Mouse (Mus musculus) midbrain, postnatal 0 days (tissue): Measurements from ENCODE around the gene Tlcd1. TPM values are rescaled to one million over a fixed set of nuclear protein-coding genes. Genes with fewer than 3 reads are reported as not detected.
A peak's percentile ranks its signal among the peaks of the same experiment; 100 is the strongest.

Source experiments
- ATAC-seq: fragments of 200-750 bp; cut with Nextera tagmentation; 2 replicates; pipeline ENCODE4 v1.8.0; 2017; ENCODE audit warnings: moderate number of reproducible peaks, mild to moderate bottlenecking, moderate TSS enrichment, moderate library complexity; ENCODE audit not compliant: low FRiP score
- DNase-seq: peaks from one replicate; pipeline ENCODE4 v3.0.0-alpha.2; 2015; ENCODE audit warnings: low spot score
- H3K27ac ChIP-seq: fragments of 300-500 bp; sonication (generic); 2 replicates; pipeline ENCODE4 v1.5.1; 2014; ENCODE audit warnings: low read depth, mild to moderate bottlenecking, low read length, mixed read lengths
- H3K27me3 ChIP-seq: fragments of 300-500 bp; sonication (generic); 2 replicates; pipeline ENCODE4 v1.6.1; 2014; ENCODE audit warnings: low read length, control low read depth, mixed read lengths; ENCODE audit not compliant: insufficient read depth
- H3K36me3 ChIP-seq: fragments of 300-500 bp; sonication (generic); 2 replicates; pipeline ENCODE4 v1.6.1; 2014; ENCODE audit warnings: low read length, control low read depth, mixed read lengths; ENCODE audit not compliant: insufficient read depth
- H3K4me1 ChIP-seq: fragments of 300-500 bp; sonication (generic); 2 replicates; pipeline ENCODE4 v1.6.1; 2014; ENCODE audit warnings: mild to moderate bottlenecking, control low read depth, antibody characterized with exemption, low read length, mixed read lengths; ENCODE audit not compliant: insufficient read depth
- H3K4me2 ChIP-seq: fragments of 300-500 bp; sonication (generic); 2 replicates; pipeline ENCODE4 v1.6.1; 2014; ENCODE audit warnings: low read depth, mild to moderate bottlenecking, low read length, mixed read lengths; ENCODE audit not compliant: poor library complexity, severe bottlenecking
- H3K4me3 ChIP-seq: fragments of 300-500 bp; sonication (generic); 2 replicates; pipeline ENCODE4 v1.5.1; 2014; ENCODE audit warnings: low read depth, mild to moderate bottlenecking, low read length, moderate library complexity
- H3K9ac ChIP-seq: fragments of 300-500 bp; sonication (generic); replicated peaks from 2 replicates; pipeline ENCODE4 v1.6.1; 2014; ENCODE audit warnings: mild to moderate bottlenecking, low read length, moderate library complexity, mixed read lengths; ENCODE audit not compliant: poor library complexity, severe bottlenecking
- H3K9me3 ChIP-seq: fragments of 300-500 bp; sonication (generic); 2 replicates; pipeline ENCODE4 v1.6.1; 2016; ENCODE audit warnings: low read length, control low read depth
- CTCF ChIP-seq: IDR thresholded peaks from 2 replicates; pipeline ENCODE4 v1.5.1; 2016; ENCODE audit warnings: antibody characterized with exemption, mild to moderate bottlenecking
- WGBS: fragments of 180-500 bp; shearing (Covaris S2); extraction: QIAGEN DNeasy Blood & Tissue Kit; methylation state at CpG from one replicate; pipeline ENCODE4 v1.1.7; 2014; 5-methylcytosine and 5-hydroxymethylcytosine counted together
- polyA plus RNA-seq: library from polyadenylated mRNA; unstranded; fragments of >200 nt; fragmentation: Nextera tagmentation; extraction: Ambion mirVana; gene quantifications from 2 replicates; pipeline ENCODE4 v1.2.1, GENCODE M21; 2015
- total RNA-seq: library from RNA; depleted of rRNA; stranded (reverse); fragments of >200 nt; gene quantifications from 2 replicates; pipeline ENCODE4 v1.2.3, GENCODE M21; 2014

The Tlcd1 gene
- total and polyA plus RNA-seq, 2 experiments from 2014 or later: 18.1 to 24.0 TPM

DNA sequence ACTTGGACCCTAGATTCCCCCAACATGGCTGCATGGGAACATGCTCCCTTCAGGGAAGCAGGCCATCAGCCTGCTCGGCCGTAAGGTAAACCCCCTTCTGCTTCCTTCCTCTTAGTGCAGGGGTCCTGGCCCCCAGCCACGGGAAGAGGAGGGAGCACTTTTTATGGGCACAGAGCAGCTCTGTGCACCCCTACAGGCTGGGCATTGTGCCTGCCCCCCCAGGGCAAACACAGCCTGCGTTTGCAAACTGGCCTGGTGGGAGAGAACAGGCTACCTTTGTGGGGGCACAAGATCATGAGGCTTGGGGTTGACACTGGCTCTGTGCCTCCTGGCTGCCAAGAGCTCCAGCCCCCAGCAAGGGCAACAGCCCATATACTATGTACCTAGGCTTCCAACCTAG, 14.5 kb upstream of the Tlcd1 start:
- Histone ChIP-seq H3K4me2 (peak overlapping the region; percentile 81), H3K9ac (no peak overlapping the region), H3K4me3 (no peak overlapping the region), H3K27ac (peak overlapping the region; percentile 97; the same call in 1 of the 2 replicates), H3K9me3 (no peaks in the 10 kb centered on the region), H3K4me1 (peaks cover 16% of the 10 kb centered on the region), H3K36me3 (peaks cover 39% of the 10 kb centered on the region), H3K27me3 (no peaks in the 10 kb centered on the region)
- TF ChIP-seq CTCF: no peak
- ATAC-seq (no peak), DNase-seq (peak; percentile 61)
- 55% methylated on average over 4 of the region's 4 CpGs for WGBS

DNA sequence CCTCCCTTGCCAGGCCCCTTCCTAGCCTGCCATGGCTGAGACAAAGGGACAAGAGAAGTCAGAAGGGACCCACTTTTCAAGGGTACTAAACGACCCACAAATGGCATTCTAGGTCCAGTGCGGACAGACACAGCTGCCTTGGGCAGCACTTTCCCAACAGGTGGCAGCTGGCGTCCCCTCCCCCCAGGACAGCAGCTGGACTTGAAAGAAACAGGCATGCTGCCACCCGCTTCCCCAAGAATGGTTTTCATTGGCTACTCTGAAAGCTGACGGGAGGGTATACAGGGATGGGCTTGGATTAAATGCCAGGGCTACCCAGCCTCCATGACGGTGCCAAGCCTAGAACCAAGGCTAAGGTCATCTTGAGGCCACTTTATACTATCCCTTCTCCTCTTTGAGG, 14.0 kb upstream of the Tlcd1 start:
- 25% methylated on average over 6 of the region's 6 CpGs for WGBS
- peak overlapping the region; percentile 81 for H3K4me2 ChIP-seq
- peaks cover 38% of the 10 kb centered on the region for H3K36me3 ChIP-seq
- peak overlapping the region; percentile 97 for H3K27ac ChIP-seq
- H3K4me1 ChIP-seq: peaks cover 16% of the 10 kb centered on the region
- no peaks in the 10 kb centered on the region for H3K27me3 ChIP-seq
- H3K9ac ChIP-seq: no peak overlapping the region; the same call in 1 of the 2 replicates
- ATAC-seq (no peak), DNase-seq (peak; percentile 77)
- no peak overlapping the region for H3K4me3 ChIP-seq
- TF ChIP-seq CTCF: no peak
- no peaks in the 10 kb centered on the region for H3K9me3 ChIP-seq

DNA sequence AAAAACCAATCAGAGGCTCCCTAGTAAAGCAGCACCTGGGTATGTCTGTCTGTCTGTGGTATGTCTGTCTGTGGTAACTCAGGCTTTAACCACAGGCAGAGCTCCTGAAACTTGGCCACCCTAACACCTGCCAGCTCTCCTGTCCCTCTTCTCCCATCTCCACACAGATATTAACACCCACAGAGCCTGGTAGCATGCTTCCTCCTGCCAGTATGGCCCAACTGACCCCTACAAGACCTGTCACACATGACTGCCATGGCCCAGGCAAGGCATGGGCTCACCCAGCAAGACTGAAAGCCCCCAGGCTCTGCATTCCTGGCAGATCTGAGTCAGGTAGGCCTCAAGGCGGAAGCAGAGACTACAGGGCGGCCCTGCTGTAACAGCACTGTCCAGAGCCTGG, 13.5 kb upstream of the Tlcd1 start:
- Histone ChIP-seq H3K9me3 (no peaks in the 10 kb centered on the region), H3K9ac (peak overlapping the region; percentile 99), H3K4me3 (peak overlapping the region; percentile 96), H3K27ac (peak overlapping the region; percentile 97), H3K4me1 (peaks cover 16% of the 10 kb centered on the region), H3K27me3 (no peaks in the 10 kb centered on the region), H3K36me3 (peaks cover 34% of the 10 kb centered on the region), H3K4me2 (peak overlapping the region; percentile 81)
- DNase-seq (no peak), ATAC-seq (no peak)
- WGBS: 84% methylated on average over 2 of the region's 2 CpGs
- no peak for TF ChIP-seq CTCF

DNA sequence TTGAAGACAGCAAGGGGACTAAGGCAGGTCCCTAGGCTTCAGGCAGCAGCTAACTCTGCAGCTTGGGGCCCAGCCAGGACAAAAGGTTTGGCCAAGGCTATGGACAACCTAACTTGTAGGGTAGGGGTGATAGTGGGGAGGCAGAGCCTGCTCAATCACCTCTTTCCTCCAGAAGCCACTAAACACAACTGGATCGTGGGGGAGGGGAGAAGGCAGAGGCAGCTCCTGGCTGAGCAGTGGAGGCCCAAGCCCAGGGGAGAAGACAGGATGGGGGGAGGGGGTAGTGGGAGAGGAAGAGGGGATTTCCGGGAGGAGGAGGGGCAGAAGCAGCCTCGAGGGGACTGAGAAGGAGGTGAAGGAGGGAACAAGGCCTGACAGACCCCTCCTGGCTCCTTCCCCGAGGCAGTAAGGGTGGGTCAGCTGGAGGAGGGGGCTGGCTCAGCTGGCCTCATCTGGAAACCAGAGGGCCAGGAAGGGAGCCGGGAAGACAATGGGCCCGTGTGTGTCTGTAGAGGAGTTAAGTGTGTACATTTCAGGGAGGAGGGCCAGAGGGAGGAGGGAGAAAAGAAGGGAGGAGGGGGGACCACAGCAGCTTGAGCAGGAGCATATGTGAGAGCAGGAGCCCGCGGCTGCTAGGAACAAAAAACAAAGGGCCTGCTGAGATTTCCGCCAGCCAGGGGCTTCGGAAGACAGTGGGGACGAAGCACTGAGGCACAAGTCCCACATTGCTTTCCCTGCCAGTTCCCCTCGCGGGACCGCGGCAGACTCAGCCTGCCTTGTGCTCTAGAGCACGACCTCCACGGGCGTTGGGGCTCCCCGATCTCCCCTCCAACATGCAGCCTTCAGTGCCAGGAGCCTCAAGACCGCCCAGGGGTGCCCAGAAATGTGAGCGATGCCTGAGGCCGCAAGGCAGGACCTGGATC, 12.6 kb upstream of the Tlcd1 start:
- no peak for TF ChIP-seq CTCF
- Histone ChIP-seq H3K9me3 (no peaks in the 10 kb centered on the region), H3K9ac (peak overlapping the region; percentile 99), H3K4me1 (peaks cover 16% of the 10 kb centered on the region), H3K27ac (peak overlapping the region; percentile 97), H3K36me3 (peaks cover 25% of the 10 kb centered on the region), H3K27me3 (no peaks in the 10 kb centered on the region), H3K4me3 (peak overlapping the region; percentile 96), H3K4me2 (peak overlapping the region; percentile 81)
- under 1% methylated on average over 21 of the region's 22 CpGs for WGBS
- ATAC-seq (peak; percentile 11; the same call in 1 of the 2 replicates), DNase-seq (peak; percentile 75)

DNA sequence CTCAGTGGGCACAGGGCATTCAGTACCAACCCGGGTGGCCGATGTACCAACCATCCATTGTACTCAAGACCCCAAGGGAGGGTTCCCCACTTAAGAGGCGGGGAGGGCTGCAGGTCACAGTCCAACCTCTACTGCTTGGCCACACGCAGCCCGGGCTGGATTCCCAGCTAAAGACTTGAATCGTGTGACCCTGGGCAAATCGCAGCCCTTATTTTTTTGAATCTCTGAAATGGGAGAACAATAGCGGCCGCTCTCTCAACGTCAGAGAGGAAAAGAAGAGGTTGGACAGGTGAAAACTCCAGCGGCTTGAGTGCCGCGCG, 11.9 kb upstream of the Tlcd1 start:
- Histone ChIP-seq H3K27me3 (no peaks in the 10 kb centered on the region), H3K4me2 (peak overlapping the region; percentile 81), H3K4me3 (peak overlapping the region; percentile 96), H3K36me3 (peaks cover 24% of the 10 kb centered on the region), H3K27ac (peak overlapping the region; percentile 97), H3K9ac (peak overlapping the region; percentile 99), H3K4me1 (peaks cover 16% of the 10 kb centered on the region), H3K9me3 (no peaks in the 10 kb centered on the region)
- no peak for TF ChIP-seq CTCF
- DNase-seq: peak; percentile 29
- ATAC-seq: peak; percentile 0; the same call in 1 of the 2 replicates
- WGBS: under 1% methylated on average over 14 of the region's 14 CpGs
